Mouse (Mus musculus) retina, embryonic 14.5 days (tissue): ENCODE data around the gene Meaf6.
A peak's percentile ranks its signal among the peaks of the same experiment; 100 is the strongest.

Experiments
- DNase-seq: peaks from one replicate; pipeline ENCODE4 v3.0.0-alpha.2; 2015; ENCODE audit warnings: low spot score

Meaf6 gene

DNA sequence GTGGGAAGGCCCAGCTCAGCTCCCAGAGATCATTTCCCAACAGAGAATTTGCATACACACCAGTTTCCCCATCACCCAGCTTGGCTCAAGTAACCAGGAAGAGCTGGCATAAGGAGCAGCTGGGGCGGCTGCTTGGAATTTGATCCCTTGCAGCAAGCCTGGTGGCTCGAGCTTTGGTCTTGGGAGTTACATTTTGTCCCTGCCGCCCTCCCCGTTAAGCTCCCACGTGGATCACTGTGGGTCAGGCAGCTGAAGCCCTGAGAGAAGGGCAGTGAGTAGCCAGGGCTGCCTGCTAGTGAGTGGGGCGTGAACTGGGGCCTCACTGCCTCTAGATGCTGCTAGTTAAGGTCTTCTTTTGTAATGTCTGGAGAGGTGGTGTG lies 30.8 kb downstream of the Meaf6 start:
- no peak for DNase-seq

DNA sequence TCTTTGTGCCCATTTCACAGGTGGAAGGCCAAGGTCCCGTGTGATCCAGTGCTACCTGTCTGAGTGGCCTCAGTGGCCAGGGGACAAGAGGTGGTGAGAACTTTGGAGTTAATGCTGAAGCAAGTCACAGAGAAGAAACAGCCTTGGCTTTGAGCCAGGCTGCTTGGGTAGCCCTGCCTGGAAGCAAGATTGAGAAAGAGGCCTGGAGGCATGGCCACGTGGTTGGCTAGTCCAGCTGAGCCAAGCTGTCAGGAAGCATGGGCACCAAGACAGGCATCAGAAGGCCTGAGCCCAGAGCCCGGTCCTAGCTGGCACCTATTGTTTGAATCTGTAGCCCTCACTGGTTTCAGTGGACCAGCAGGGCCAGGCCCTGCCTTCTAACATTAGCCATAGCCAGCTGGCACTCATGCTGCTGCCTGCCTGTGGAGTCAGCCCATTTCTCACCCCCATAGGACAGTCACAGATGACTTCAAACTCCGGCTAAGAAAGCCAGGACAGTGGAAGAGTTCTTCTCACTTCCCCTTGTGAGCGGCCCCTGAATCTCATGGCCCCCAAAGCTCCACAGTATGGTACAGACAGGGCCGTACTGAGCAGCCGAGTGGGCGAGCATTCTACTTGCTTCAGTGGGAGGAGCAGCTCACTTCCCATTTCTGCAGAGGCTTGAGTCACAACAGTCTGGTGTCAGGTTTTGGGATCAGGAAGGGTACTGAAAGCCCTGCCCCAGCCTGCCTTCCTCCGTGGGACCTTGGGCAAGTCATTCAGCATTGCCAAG lies 31.3 kb downstream of the Meaf6 start:
- no peak for DNase-seq

DNA sequence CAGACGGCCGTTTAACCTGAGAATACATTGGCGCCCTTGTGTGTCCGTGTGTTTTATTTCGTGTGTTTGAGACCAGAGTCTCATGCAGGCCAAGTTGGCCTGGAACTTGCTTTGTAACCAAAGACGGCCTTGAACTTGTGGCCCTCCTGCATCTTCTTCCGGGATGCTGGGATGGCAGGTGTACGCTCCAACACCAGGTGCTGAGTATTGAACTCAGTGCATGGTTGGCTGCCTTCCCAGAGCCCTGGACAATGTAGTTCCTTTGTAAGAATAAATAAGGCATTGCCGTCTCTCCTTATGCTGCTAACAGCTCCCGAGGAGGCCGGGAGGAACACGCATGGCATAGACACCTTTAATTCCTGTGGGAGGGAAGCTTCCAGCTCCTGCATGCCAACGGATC lies 32.0 kb downstream of the Meaf6 start:
- DNase-seq, result no peak

DNA sequence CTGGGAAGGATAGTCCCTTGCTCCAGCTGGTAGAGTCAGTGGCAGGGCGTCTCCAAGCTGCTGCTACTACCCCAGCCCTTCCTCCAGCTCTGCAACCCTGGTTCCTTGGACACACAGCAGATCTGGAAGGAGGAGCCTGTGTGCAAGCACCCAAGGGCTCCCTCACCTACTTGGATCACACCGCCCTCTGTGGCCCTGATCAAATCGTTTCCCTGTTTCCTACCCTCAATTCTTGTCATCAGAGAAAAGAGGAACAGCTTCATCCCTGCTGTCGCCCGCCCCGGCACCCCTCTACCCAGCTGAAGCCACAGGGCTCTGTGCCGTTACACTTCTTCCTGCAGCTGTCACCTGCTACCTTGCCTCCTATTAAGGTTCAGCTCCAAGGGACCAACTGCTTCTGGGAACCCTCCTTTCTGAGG lies 33.0 kb downstream of the Meaf6 start:
- DNase-seq, result no peak

DNA sequence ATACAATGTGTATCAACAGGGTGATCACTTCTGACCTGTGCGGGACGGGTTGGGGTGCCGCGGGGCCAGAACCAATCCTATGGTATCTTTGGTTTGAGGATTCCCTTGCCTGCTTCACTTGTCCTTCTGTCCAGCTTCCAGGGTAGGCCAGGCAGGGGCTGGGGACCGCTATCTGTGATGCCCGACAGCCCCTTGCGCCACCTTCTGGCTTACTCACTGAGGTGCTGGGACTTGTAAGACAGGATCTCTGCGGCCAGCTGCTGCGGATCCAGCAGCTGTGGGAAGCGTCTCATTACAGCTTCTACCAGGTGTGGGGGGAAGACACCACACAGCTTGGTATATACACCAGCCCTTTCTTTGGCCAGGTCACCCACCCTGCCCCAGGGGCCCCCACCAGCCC lies 34.1 kb downstream of the Meaf6 start:
- peak; percentile 69 for DNase-seq

DNA sequence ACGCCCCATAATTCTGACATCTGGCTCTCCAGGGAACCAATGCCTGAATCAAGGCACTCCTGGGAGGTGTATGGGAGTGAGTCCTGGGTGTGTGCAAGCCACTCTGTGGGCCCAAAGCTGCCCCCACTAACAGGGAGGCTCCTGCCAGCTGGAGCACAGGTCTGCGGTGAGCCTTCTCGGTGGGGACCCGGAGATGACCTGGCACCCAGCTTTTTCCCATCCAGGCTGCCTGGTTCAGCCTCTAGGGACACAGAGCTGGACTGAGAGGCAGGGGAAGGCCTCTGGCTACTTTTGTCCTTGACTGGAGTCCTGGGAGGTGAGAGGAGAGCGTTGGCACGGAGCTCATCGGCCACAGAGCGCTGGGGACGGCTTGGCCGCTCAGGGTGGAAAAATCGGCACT lies 34.8 kb downstream of the Meaf6 start:
- DNase-seq, result no peak

DNA sequence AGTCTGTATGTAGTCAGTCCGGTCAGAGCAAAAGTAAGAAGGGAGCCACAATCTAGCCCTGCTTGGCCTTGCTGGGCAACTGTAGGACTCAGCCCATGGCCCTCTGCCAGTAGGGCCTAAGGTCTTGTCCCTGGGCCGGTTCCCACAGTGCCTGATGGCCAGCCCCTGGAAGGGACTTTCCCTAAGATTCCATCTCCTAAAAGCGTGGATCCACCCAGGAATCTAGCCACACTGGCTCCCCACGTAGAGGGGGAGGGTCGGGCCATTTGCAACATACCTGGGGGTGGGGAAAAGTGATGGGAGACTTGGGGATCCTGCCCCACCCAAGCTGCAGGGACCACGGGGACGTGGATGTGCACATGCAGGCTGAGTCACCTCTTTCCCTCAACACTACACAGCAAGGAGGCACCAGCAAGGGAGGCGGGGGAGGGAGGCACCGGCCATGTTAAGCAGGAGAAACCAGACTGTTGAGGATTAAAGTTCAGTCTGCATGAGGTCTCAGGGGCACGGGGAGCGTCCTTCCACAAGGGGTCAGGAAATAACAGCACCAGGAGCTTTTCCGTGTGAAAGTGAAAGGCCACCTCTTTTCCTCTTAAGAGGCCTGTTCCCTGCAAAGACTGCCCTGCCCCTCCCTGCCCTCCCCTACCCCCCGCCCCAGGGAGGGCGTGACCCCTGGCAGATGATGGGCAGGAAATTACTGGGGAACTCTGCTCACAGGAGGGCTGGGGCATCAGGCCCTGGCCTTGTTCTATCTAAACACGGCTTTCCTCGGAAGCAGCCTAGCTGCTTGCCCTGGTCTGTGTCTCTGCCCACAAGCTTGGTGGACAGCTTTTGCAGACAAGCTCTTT lies 37.7 kb downstream of the Meaf6 start:
- peak; percentile 36 for DNase-seq

DNA sequence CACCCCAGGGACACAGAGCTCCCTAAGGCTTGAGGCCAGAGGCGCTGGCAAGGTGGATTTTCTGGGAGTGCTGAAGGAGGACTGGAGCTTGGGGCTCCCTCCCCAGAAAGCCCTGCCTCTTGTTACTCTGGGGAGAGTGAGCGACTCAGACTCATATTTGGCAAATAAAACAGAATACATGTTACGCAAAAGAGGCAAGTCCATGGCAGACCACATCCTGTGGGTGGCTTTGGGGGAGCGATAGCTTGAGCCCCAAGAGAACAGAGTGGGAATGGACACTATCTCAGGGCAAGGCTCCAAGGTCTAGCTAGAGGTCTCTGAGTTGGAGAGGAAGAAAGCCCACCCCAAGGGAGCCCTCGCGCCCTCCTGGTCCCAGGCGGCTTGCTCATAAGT lies 38.3 kb downstream of the Meaf6 start:
- DNase-seq, result no peak

DNA sequence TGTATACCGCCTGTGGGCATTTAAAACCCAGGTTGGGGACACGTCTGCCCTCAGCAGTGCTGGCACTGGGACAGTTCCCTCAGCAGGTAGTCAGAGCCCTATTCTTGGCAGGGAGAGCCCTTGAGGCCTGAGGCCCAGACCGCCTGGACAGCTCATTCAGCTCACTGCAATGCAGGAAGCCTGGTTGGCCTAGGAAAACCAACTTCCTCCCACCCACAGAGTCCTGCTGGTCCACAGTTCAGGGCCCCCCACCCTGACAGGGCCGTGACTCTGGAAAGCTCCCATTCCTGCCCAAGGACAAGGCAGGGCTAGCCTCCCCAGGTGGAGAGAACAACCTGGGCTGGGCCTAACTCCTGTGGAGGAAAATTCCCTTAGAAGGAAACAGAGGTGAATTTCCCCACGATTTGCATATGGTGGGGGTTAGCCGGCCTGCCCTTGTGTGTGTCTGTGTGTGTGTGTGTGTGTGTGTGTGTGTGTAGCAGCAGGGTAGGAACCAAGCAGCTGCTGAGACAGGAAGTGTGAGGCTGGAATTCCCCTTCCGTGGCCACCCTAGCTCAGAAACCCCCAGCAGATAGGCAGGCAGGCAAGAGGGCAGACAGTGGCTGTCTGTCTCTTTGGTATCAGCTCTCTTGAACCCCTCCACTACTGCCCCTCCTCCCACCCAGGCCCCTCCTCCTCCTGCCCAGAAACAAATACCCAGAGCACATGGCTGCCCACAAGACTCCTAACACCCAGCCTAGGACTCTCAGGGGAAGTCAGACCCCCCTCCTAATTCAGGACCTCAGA lies 39.7 kb downstream of the Meaf6 start:
- no peak for DNase-seq

DNA sequence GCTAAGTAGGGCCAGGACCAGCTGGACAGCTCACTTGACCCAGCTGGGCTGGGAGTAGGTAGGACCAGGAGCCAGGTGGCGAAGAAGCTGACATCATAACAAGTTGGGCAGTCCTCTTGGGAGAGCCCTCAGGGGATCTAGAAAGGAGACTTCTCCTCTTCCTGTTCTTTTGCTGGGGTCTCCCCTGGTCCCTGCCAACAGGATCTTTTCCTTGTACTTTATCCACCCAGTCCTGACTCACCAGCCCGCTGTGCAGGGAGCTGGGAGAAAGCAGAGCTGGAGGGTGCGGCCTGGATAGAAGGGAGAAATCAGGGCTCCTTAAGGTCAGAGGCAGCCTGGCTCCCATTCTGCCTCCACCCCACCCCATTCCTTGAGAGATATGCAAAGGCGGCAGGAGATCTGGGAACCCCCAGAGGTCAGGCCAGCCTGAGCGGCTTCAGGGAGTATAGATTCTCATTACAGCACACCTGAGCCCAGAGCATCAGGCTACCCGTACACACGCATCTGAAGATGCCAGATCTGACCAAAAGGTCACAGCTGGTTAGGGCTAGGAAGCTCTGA lies 40.5 kb downstream of the Meaf6 start:
- DNase-seq, result no peak

DNA sequence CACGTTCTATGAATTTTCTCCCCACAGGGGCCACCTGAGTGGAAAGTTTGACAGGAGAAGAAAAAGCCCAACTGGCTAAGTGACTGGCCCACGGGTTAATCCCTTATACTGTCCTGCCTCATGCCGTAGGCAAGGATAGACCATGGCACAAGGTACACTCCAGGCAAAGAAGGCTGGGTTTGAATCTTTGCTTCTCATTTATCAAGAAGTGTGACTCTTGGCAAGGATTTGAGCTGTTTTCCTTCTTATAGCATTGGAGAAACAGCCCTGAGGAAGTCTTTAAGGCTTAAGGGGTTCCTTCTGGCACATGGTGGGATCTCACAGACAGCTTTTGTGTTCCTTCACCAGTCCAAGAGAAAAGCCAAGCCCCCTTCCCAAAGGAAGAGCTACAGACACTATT lies 41.3 kb downstream of the Meaf6 start:
- DNase-seq, result no peak

DNA sequence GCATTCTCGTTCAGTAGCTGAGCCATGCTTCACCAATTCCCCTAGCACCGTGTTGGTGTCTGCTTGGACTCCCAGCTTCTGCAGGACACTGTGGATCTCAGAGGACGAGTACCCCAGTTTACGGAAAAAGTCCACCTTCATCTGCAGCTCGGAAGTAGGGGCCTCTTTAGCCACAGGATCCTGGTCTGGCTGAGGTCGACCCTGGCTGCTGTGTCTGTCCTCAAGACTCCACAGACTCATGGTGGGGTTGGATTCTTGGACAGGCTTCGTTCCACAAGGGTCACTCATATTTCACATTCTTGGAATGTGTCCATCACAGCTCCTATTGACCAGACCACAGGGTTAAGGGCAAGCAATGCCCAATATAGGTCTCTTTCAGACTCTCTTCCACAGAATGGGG lies 41.8 kb downstream of the Meaf6 start:
- DNase-seq, result no peak

DNA sequence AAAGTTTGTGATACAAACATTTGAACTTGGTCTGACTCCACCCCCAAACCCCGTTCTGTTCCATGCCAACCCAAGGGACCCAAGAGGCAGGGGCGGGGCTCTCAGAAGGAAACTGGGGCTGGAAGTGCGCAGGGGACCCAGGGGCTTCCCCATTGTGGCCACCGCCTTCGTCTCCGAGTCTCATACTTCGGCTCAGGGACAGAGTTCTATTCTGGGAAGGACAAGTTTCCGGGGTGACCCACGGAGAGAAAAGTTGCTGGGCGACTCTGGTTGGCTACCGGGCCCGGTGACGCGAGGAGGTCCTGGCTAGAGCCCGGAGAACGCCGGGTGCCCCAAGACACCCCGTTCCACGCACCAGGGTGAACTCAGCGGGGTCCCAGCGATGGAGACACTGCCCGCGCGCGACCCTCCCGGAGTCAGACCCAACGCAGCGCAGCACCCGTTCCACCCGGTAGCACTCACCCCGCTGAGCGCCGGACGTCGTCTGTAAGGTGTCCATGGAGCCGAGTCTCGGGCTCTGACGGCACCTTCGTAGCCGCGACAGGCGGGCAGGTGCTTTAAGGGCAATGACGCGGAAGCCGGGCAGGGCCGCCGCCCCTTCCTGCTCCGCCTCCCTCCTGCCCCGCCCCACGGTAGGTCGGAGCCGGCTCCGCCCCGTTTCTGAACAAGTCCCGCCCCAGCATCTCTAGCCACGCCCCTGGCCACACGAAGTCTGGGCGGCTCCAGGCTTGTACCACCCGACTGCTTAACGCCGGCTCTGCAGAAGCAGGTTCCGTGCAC lies 42.6 kb downstream of the Meaf6 start, which contains the start of gene Zc3h12a:
Gene Zc3h12a, minus strand, starts transcription at position 536 of the 780 bp plus-strand sequence.
- peak; percentile 90 for DNase-seq

DNA sequence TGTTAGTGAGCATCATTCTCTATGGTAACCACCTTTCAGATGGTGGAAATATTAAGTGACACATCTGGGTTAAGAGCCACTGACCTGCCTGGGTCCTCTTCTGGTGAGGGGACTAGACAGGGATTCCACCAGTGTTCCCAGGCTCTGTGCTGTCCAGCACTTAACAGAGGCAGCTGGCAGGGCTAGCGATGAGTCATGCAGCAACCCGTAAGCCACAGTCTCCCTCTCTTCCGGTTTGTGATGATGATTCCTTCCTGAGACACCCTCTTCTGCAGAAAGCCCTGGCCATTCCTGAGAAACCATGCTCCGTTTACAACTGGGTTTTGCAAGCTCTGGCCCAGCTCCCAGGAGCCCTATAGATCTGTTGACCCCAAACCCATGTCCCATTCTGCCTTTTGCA lies 46.6 kb downstream of the Meaf6 start:
- no peak for DNase-seq

DNA sequence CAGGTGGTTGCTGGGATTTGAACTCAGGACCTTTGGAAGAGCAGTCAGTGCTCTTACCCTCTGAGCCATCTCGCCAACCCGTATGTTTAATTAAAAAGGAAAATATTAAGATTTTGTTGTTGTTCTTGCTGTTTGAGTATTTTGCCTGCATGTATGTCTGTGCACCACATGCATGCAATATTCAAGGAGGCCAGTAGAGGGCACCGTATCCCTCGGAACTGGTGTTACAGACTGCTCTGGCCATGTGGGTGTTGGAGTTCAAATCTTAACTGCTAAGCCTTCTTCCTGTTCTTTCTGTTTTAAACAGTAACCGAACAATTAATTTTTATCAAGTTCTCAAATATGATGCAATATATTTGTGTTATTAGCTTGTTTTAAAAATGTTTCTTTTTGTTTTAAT lies 47.5 kb downstream of the Meaf6 start:
- DNase-seq, result peak; percentile 81

DNA sequence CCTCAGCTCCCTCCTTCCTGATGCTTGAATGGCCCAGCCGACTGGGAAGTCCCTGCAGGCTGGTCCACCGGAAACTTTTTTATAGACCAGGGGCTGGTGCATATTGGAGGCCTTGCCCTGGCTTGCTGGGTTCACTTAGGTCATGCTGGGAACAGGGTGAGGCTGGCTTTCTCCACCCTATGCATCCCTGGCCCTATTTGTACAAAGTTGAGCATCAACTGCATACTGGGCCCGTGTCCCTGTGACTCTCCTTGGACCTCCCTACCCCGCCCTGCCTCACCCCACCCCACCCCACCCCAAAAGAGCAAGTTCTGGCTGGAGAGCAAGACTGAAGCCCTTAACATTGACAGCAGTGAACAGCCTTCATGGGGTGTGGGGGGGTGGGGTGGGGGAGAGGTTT lies 49.3 kb downstream of the Meaf6 start:
- DNase-seq, result no peak

DNA sequence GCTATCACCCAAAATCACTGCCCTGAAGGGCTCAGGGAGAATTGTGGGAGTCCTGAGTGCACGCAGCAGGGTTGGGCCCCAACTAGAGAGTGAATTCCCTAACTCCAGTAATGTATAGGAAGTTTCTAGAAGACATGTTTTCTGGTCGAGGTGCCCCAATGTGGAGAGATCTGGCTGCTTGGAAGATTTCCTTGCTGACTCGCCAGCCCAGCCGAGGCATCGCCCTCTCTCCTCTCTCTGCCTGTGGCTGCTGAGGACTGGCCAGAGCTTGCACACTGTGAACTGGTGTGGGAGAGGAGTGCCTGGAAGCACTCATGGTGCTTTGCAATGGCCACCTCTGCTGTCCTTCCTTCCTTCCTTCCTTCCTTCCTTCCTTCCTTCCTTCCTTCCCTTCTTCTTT lies 49.7 kb downstream of the Meaf6 start:
- DNase-seq, result no peak

DNA sequence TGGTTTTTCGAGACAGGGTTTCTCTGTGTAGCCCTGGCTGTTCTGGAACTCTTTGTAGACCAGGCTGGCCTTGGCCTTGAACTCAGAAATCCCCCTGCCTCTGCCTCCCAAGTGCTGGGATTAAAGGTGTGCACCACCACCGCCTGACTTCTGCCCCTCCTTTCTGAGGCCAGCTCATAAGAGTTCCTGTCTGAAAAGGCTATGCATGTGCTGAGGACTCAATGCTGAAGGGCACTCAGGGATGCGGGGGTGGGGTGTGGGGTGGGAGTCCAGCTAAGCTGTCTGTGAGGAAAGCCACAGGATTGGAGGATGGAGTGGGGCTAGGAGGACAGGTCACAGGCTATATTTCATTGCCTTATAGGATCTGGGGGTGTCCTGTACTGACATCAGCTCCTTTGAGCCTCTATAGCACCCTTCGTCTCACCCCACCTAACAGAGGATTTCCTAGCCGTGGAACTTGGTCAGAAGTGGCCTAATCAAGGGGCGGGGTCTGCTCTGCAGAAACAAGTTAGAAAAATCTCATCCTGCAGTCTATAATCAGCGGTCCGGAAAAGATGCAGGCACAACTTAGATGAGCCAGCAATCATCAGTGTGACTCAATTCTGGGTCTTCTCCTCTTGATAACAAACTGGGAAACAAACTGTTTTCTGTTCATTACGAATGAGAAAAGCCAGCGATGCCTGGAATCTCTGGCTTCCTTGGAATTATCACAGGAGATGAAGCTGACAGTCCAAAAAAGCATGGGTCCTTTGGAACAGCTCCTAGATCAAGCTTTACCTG lies 50.3 kb downstream of the Meaf6 start:
- DNase-seq, result no peak

DNA sequence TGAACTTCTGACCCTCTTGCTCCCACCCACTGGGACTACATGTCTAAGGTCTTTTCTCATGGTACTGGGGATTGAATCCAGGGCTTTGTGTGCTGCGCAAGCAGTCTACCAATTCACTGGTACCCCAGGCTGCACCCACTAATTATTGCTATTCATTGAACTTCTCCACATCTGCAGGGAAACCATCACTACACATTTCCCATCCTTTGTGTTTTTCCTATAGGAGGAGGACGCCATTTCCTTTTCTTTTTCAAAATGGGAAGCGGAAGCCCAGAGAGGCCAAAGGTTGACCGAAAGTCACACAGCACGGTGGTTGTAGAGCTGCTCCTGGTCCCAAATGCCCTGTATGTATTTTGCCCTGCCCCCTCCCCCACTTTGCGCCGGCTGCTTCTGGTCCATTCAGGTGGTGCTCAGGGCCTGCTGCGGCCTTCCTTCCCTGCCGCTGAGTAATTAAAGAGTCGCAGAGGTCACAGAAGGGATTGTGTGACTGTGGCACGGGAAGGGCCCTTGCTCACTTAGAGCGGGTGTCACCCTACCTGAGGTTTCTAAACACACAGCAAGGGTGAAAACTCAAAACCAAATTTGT lies 51.5 kb downstream of the Meaf6 start:
- DNase-seq, result no peak

DNA sequence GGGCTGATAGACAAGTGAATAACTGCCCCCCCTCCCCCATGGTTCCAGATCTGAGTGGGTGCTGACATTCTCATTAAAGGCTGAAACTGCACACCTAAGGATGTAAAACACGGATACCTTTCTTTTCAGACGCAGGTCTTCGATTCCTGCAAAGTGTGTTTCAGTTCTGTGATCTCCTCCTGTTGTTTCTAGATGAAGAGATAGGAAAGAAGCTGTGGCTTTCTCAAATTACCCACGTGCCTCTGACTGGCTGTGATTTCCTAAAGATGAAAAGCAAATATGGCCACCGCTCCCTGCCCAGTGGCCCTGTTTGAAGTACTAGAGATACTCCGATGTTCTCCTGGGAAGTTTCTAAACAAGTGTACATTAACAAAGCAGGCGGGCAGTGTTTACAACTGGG lies 53.4 kb downstream of the Meaf6 start:
- no peak for DNase-seq
